Mouse (Mus musculus): ENCODE data around the gene St6gal1.

DNA sequence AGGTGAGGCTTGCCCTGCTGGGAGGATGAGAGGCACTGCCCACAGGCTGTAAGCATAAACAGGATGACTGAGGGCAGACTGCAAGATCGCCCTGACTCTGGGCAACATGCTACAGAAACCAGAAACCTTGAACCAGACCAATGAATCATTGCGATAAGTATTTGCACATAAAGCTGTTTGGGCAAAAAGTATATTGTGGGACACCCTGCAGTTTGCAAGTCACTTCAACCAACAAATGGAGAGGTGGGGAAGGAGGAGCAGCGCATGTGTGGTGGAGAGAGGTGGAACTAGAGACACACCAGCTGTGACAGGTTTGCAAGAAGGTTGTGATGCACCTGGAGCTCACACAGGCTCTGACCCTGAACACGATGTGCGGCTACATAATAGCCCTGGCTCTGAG is 45.7 kb upstream of the St6gal1 start:
- TF ChIP-seq CTCF (IDR thresholded peaks at IDR 0.05; ENCODE audit: borderline replicate concordance, extremely low read depth, insufficient read depth, insufficient read length), result no peak
- TF ChIP-seq POLR2A (IDR thresholded peaks at IDR 0.05; ENCODE audit: borderline replicate concordance, extremely low read depth, insufficient read depth, insufficient read length, poor library complexity, severe bottlenecking), result no peak

Data from brain, embryonic 14.5 days (tissue).